Mouse (Mus musculus): ENCODE measurements around the gene Las1l. TPM values are rescaled to one million over a fixed set of nuclear protein-coding genes. Genes with fewer than 3 reads are reported as not detected.

Las1l gene
- 30.5 TPM for polyA plus RNA-seq (2014; fragmentation: Illumina TruSeq; extraction: RNeasy Lipid Tissue Mini Kit (QIAGEN cat#74804); ENCODE audit: low read depth, low replicate concordance)

GRCm38 (mm10) chrX:95956497-95957293 is at the start of gene Las1l:
Las1l (minus strand) TSS chrX:95956962.

Other genes with a start within 250 kb of the Las1l start
- 2.4 TPM for gene Zc3h12b, start 245.3 kb downstream of the Las1l start, polyA plus RNA-seq (2014; fragmentation: Illumina TruSeq; extraction: RNeasy Lipid Tissue Mini Kit (QIAGEN cat#74804); ENCODE audit: low read depth, low replicate concordance)
- gene Msn, start 139.1 kb upstream of the Las1l start, polyA plus RNA-seq (2014; fragmentation: Illumina TruSeq; extraction: RNeasy Lipid Tissue Mini Kit (QIAGEN cat#74804); ENCODE audit: low read depth, low replicate concordance) = 97.3 TPM